Mouse (Mus musculus) heart, adult 18-20 months (tissue): ENCODE measurements around the gene Hypk. TPM values are rescaled to one million over a fixed set of nuclear protein-coding genes. Genes with fewer than 3 reads are reported as not detected.
"Not testable (repeated sequence)": the region's sequence is repeated elsewhere in the genome, so short reads cannot be mapped to it uniquely, and the experiment has no call there.

Experiments
- DNase-seq, 2 experiments: peaks; one replicate each; pipeline ENCODE4 v3.0.0; 2021 to 2022; ENCODE audit warnings: mixed read lengths in 1 of 2
- total RNA-seq, 2 experiments: library from RNA; stranded (reverse); gene quantifications; 2 replicates each; pipeline ENCODE4 v1.2.3; 2021

The Hypk gene
- total RNA-seq, 2 experiments from 2014 or later: 17.8 to 23.7 TPM

DNA sequence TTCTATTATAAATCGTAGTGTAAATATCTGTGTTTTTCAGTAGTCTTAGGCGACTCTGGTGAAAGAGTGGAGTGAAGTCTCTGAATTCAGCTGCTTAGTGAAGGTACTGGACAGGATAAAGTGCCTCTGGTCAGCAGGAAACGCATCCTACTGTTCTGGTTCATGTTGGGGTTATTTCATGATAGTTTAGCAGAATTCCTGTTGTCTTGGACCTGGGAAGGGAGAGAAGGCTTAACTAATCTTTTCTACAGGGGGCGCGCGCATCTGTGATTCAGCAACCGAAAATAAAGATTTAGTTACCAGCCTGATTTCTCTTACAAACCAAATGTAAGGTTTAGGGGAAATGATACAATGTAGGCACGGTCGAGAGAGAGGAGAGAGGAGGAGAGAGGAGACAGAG, 5.0 kb upstream of the Hypk start:
- peak; percentile 58 to 79 for DNase-seq

DNA sequence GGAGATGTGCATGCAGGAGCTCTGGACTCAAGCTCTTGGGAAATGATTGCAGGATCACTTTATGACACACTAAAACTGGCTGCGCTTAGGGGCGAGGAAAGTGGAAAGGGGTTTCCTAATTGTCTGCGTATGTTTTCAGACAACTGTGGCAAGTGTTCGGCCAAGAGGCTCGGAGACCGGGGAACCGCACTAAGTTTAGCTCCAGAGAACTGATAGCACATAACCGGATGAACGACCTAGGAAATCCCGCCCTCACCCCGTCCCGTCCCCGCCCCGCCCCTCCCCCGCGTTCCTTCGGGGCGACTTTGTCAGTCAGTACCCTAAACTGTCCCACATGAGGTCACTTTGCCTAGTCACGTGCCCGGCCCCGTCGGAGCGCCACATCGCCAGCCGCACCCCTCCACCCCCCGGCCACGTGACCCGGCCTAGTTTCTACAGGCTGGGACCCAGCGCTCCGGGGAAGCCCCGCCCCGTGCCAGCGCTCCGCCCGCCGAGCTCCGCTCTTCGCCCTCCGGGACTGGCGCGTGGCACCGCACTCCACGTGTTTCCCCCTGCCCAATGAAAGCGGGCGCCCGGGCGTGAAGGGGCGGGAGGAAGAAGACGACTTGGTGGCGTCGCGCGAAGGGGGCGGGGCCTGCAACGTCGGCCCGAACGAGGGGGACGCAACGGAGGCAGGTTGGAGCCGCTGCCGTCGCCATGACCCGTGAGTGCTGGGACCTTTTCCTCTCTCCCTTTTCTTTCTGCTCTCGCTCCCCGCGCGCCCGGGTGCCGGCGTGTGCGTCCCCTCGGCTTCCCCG, 4.2 kb upstream of the Hypk start, which contains the start of gene Serf2:
Gene Serf2, plus strand, starts transcription at position 457 of the 797 bp plus-strand sequence.
- peak; percentile 99 to 100 for DNase-seq

DNA sequence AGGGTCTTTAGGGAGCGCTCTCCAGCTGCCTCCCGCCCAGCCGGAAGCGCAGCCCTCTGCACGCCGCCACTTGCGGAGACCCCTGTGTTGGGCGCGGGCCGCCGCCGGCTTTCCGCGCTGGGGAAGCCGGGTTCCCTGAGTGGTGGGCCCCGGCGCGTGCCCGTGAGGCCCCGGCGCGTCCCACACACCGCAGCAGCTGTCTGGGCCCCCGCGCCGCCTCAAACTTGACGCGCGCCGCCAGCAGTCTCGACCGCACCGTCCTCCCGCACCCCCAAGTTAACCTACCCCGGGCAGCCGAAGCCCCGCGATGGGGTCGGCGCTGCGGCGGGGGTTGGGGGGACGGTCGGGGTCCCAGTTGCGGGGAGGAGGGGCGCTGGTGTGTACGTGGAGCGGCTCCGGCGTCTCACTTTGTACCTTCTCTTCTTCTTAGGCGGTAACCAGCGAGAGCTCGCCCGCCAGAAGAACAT, 3.5 kb upstream of the Hypk start:
- DNase-seq: peak in 1 of 2 experiments; percentile 47

DNA sequence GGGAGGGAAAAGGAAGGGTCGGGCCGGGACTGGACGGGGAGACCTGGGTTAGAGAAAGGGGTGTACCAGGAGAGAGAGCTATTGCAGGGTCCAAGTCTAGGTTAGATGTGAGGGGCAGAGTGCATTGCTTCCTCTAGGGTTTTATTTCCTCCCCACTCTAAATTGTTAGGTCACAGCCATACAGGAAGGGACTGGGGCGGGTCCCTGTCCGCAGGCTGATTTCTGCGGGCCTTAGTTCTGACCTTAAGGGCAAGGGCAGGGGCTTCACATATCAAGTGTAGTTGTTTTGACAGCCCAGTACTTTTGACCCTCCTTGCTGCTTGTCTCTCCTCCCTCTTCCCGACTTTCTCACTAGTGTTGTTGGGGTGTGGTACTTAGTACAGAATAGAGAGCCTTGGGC, 3.0 kb upstream of the Hypk start:
- peak in 1 of 2 experiments; percentile 48 for DNase-seq

DNA sequence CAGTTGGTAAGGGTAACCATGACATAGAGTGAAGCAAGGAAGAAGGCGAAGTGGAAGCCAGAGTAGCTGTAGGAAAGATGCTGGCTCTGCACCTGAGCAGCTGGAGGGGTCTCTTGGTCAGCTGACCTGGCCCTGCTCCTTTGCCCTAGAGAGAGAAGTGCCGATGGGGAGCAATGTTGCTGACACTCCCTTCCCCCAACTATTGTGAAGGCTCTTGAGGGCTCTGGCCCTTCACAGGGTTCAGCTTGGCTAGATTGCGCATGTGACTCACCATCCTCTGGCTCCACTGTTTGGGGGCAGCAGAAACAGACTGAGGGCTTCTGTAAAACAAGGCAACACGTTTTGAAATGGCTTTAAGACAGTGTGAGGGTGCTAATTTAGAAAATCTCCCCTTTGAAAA, 729 bp upstream of the Hypk start:
- DNase-seq: no peak

DNA sequence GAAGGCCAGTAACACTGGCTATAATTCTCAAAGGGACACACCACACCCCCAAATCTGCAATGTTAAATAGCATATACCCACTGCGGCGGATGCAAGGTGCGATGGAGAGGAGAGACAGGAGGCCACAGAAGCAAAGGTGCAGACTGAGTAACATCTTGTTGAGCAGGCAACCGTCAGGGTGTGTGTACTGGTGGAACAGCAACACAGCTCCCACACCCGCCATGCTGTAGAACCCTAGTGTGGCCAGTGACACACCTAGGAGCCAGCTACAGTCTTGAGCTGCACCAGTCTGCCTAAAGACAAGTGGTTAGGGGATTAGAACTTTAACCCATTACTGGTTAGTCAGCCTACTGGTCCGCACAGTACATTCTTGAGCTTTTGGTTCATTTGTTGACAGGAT, 827 bp downstream of the Hypk start:
- no peak for DNase-seq

DNA sequence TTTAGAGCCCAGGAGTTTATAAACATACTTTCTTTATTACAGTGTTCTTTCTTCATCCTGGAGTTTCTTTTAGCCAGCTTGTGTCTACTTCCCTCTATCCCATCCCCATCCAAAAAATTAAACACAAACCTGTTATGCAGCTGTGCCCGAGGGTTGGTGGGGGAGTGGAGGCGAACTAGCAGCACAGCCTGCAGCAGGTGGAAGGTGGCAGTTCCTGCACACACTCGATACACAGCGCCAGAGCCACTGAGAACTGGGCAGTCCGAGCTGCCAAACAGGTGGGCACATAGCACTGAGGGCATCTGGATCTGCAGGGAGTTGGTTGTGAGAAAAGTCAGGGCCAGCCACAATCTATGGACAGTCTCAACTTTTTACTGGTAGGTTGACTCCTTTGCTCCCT, 2.4 kb downstream of the Hypk start:
- DNase-seq: no peak

DNA sequence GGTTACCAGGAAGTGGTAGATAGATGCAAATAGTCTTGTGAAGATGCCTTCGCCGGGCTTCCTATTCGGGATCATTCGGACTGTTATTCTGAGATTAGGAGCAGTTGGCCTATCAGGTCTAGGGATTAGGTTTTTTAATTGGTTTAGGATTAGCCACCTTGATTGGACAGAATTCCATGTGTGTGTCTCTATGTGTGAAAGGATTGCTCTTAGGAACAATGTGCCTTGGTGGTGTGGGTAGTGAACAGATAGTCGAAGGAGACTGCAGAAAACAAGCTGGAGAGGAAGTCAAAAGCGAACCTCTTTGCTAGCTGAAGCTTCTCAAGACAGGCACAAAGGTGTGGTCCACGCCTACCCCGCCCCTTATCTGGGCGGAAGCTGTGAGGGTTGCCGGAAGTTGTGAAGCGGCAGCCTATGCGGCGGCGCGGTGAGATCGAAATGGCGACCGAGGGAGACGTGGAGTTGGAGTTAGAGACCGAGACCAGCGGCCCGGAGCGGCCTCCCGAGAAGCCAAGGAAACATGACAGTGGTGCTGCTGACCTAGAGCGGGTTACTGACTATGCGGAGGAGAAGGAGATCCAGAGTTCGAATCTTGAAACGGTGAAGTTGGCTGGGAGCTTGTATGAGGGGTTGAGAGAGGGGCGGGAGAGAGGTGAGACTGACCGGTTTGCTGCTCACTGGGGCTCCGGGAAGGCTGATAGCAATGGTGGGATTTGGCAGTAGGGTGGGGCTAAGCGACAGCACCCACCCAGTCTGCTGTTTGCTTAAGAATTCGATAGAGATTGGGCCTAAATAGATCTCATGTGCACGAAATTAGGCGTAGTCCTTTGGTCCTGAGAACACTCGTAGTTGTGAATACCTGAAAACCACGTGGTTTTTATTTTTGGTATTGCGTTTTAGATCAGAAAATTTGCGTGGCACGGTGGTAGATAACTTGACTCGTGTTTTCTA, 3.9 kb downstream of the Hypk start, which contains the start of gene Serinc4:
Gene Serinc4, minus strand, starts transcription at position 90 of the 951 bp plus-strand sequence.
- peak; percentile 88 to 89 for DNase-seq

DNA sequence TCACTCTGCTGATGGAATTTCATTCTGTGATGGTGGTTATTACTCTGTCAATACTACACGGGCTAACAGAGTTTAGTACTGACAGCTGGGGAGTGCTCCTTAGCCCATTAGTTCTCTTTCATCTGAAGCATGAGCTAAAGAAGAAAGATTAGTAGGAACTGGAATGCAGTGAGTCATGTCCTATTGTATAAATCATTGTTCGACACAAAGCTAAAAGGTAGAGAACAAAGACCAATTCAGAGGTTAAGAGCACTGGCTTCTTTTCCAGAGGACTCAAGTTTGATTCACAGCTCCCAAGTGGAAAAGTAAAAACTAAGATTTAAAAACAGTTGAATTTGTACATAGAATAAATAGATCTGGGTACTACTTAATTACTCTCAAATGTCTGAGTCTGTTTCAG, 7.0 kb downstream of the Hypk start:
- DNase-seq: no peak

DNA sequence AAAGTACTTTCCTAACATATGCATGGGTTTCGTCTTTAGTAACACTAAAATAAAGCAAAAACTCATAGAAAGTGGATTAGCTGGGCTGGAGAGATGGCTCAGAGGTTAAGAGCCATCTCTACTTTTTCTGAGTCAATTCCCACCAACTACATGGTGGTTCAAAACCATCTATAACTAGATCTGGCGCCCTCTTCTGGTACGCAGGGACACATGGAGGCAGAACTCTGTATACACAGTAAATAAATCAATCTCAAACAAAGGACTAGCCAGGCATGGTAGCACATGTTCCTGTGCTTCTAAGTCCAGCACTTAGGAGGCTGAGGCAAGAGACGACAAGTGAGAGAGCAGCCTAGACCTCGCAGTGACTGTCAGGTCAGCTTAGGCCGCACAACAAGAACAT, 15.9 kb downstream of the Hypk start:
- not testable (repeated sequence) for DNase-seq

DNA sequence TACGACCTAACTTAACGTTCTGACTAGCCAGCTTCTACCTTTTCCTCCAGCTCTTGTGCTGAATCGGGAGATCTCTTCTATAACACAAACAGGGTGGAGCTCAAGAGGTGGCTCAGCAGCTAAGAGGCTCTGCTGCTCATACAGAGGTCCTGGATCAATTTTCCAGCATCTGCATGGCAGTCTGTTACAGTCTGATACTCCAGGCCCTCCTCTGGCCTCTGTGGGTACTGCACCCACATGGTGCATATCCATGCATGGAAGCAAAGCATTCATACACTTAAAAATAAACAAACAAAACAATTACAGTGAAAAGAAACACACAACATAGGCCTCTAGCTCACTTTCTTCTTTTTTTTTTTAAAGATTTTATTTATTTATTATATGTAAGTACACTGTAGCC, 19.7 kb downstream of the Hypk start:
- DNase-seq: not testable (repeated sequence)

DNA sequence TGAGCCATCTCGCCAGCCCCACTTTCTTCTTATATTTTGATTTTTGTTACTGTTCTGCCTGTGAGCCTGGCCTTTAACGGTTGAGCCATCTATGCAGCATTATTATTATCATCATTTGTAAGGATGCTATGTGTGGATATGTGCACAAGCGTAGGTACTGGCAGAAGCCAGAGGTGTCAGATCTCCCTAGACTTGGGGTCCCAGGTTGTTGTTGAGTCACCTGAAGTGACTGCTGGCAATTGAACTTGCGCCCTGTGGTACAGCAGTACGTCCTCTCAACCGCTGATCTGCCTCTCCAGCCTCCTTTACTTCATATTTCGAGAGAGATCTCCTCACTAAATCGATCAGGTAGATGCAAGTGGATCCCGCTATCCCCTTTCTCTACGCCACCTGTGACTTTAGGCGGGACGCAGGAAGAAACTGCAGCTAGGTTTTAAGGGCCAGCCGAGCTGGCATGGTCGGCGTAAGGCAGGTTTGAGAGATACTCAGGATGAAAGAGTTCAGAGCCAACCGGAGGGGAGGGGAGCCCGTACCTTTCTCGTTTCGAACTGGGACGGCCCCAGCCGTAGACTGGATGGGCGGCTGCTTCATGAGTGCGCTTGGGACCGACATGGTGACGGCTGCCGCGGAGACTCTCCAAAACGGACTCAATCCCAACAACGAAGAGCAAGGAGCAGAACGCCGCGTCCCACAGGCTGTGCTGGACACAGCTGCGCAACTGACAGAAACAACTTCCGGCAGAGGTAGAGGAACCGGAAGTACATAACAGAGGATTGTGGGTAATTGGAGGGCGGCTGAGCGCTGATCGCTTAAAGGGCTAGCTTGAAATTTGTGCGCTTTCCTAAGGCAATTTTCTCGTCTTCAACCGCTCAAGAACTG, 20.4 kb downstream of the Hypk start, which contains the start of gene Mfap1b:
Gene Mfap1b, minus strand, starts transcription at position 767 of the 879 bp plus-strand sequence.
- peak; percentile 88 to 92 for DNase-seq

DNA sequence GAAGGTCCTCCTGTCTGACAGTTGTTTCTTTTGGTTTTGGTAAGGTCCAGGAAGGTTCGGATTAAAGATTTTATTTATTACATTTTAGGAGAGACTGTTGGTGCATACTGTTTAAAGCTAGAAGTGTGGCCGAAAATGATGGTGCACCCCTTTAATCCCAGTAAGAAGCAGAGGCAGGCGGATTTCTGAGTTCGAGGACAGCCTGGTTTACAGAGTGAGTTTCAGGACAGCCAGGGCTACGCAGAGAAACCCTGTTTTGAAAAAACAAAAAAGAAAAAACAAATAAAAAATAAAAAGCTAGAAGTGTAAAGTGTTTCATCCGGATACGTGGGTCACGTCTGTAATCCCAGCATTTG, 21.1 kb downstream of the Hypk start:
- no peak for DNase-seq

DNA sequence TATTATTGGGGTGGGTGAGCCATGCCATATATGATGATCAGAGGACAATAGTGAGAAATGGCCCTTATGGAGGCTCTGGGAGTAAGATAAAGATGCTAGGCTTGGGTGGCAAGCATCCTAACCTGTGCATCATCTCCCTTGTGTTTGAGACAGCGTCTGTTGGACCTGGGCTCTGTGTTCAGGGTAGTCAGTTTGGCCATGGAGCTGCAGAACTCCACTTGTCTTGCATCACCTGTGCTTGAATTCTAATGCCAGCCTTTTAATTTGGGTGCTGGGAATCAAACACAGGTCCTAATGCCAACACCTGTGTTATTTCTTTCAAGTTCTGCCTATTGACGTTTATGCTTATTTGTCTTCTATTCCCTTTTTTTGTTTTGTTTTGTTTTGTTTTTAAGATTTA, 22.2 kb downstream of the Hypk start:
- DNase-seq: not testable (repeated sequence)

DNA sequence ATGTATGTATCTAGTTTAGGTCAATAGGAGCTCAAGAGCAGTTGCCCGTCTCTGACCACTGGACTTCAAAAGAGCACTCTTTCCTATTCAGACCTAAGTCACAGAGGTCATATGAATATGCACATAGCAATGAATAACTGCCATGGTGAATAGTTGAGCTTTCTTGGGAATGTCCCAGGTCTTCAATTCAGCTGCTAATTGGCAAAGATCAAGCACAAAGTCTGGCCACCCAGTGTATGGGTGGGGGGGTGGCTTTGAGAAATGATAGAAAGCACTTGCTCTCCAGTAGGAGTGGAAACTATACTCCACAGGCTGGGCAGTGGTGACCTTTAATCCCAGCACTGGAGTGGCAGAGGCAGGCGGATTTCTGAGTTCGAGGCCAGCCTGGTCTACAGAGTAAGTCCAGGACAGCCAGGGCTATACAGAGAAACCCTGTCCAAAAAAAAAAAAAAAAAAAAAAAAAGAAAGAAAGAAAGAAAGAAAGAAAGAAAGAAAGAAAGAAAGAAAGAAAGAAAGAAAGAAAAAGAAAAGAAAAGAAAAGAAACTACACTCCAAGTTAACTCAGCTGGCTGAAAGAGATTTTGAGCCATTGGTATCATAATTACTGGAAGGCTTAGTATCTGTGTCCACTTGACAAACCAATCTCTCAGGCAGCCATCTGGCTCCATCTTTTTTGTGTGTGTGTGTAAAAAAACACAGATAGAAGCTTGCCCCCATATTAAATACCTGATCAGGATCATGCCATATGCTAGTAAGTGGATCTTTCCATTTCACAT, 24.6 kb downstream of the Hypk start:
- no peak for DNase-seq

DNA sequence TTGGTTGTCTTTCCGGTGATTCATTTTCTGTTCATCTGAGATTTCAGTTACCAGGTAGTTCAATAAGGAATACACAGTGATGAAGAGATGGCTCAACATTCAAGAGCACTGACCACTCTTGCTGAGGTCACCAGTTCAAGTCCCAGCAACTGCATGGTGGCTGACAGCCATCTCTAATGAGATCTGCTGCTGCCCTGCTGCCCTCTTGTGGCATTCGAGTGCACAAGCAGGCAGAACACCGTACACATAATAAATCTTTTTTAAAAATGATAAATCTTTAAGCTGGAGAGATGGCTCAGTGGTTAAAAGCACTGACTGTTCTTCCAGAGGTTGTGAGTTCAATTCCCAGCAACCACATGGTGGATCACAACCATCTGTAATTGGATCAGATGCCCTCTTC, 27.4 kb downstream of the Hypk start:
- DNase-seq: peak; percentile 14 to 35

DNA sequence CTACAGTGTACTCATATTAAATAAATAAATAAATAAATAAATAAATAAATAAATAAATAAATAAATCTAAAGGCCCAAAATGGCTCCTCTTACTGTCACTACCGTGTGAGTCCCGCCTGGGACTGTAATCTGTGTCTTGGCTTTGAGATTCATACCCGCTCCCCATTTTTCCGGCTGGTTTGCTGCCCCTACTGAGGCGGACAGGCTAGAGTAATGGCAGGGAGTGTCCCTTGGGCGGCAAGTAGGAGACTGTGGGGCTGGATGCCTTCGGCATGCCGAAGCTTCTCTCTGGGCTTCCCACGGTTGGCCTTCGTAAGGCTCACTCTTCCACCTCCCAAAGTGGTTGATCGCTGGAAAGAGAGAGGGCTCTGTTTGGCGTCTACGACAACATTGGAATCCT, 27.8 kb downstream of the Hypk start:
- DNase-seq: not testable (repeated sequence)

DNA sequence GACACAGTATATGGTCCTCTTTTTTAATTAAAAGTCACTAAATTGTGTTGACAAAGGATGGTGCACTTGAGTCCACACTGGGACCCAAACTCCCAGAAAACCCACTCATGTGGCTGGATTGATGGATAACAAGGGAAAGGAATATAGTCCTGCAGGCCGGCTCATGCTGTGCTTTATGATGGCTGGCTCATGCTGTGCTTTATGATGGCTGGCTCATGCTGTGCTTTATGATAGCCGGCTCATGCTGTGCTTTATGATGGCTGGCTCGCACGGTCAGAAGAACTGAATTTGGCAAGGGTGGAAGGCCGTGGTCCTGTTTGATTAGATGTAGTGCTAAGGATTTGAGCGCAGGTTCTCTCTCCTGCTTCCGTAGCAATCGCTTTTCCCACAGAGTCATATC, 30.5 kb downstream of the Hypk start:
- DNase-seq: no peak

DNA sequence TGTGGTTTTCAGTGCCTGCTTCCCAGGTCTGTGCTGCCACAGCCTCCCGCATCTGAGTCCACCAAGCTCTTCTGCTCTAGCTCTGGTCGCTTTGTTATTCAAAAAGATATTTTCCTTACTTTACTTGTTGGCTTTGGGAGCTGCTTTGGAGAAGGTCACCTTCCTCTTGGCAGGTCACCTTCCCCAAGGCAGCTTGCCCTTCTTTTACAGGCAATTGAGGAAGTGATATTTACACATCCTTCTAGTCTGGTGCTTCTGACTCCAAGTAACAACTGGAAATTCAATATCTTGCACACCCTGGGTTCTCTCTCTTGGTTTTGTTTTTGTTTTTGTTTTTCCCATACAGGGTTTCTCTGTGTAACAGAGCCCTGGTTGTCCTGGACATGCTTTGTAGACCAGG, 31.3 kb downstream of the Hypk start:
- not testable (repeated sequence) for DNase-seq

DNA sequence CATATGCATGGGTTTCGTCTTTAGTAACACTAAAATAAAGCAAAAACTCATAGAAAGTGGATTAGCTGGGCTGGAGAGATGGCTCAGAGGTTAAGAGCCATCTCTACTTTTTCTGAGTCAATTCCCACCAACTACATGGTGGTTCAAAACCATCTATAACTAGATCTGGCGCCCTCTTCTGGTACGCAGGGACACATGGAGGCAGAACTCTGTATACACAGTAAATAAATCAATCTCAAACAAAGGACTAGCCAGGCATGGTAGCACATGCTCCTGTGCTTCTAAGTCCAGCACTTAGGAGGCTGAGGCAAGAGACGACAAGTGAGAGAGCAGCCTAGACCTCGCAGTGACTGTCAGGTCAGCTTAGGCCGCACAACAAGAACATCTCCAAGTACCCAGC, 48.5 kb downstream of the Hypk start:
- not testable (repeated sequence) for DNase-seq
